23 mouse cellular contexts compared by ENCODE assay signal in the genomic region with DNA sequence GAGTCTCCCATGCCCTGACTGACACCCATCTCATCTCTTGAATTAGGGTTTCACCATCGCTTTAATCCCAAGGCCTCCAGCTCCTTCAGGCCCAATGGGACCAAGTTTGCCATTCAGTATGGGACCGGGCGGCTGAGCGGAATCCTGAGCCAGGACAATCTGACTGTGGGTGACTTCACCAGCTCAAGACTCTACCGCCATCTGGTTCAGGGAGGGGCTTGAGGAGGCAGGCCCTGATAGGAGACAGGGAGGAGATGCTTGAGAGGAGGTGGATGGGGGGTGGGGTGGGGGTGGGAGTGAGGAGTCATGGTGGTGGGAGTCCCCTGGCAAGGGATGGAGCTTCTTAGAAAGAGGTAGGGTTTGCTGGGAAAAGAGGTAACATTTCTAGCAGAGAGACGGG. TPM values are rescaled to one million over a fixed set of nuclear protein-coding genes. Genes with fewer than 3 reads are reported as not detected.
A peak's percentile ranks its signal among the peaks of the same experiment; 100 is the strongest.
DNase-seq lines count a peak whose midpoint lies in the region; ATAC-seq lines count a peak whose summit lies in the region.
"Had no signal": no experiment of that assay in that cellular context is flagged by ENCODE, and none has a peak within 500 bp of the region (broad histone marks: within the 10 kb centered on the region; RNA-seq: fewer than 3 reads in every experiment).

No protein-coding gene starts in this region.

- no peak overlapping the region for H3K9ac ChIP-seq in lung, embryonic 15.5 days
- H3K9ac ChIP-seq in lung, embryonic 16.5 days (ENCODE audit: low read length), result no peak overlapping the region
- no peak overlapping the region for H3K9ac ChIP-seq in midbrain, embryonic 11.5 days (ENCODE audit: low read length)
- no peak overlapping the region for H3K9ac ChIP-seq in midbrain, embryonic 16.5 days (ENCODE audit: low read depth, low read length)

- peaks cover 16% of the 10 kb centered on the region for H3K4me1 ChIP-seq in lung, embryonic 15.5 days
- peaks cover 7% of the 10 kb centered on the region for H3K4me1 ChIP-seq in lung, embryonic 16.5 days (replicated peaks; ENCODE audit: control insufficient read depth, insufficient read depth, low read length)
- no peaks in the 10 kb centered on the region for H3K4me1 ChIP-seq in midbrain, embryonic 11.5 days (ENCODE audit: control insufficient read depth, insufficient read depth, low read length)
- no peaks in the 10 kb centered on the region for H3K4me1 ChIP-seq in midbrain, embryonic 16.5 days (ENCODE audit: control insufficient read depth, insufficient read depth, low read length)

- H3K36me3 ChIP-seq in lung, embryonic 15.5 days, result no peaks in the 10 kb centered on the region
- no peaks in the 10 kb centered on the region for H3K36me3 ChIP-seq in lung, embryonic 16.5 days (ENCODE audit: control insufficient read depth, insufficient read depth, low read length)
- H3K36me3 ChIP-seq in midbrain, embryonic 11.5 days (ENCODE audit: control insufficient read depth, insufficient read depth, low read length), result no peaks in the 10 kb centered on the region
- no peaks in the 10 kb centered on the region for H3K36me3 ChIP-seq in midbrain, embryonic 16.5 days (ENCODE audit: control insufficient read depth, insufficient read depth, low read length)
- H3K36me3 ChIP-seq: G1E had no signal

- H3K9me3 ChIP-seq in lung, embryonic 15.5 days, result no peaks in the 10 kb centered on the region
- peaks cover 3% of the 10 kb centered on the region; the same call in 1 of the 2 replicates for H3K9me3 ChIP-seq in lung, embryonic 16.5 days (ENCODE audit: control insufficient read depth, low read length)
- H3K9me3 ChIP-seq in midbrain, embryonic 11.5 days (ENCODE audit: control insufficient read depth, low read length), result peaks cover 2% of the 10 kb centered on the region; the same call in 1 of the 2 replicates
- no peaks in the 10 kb centered on the region for H3K9me3 ChIP-seq in midbrain, embryonic 16.5 days (replicated peaks; ENCODE audit: control insufficient read depth, low read length, poor library complexity, severe bottlenecking)
- H3K9me3 ChIP-seq: G1E had no signal

- no peak overlapping the region for H3K4me2 ChIP-seq in lung, embryonic 15.5 days
- no peak overlapping the region for H3K4me2 ChIP-seq in lung, embryonic 16.5 days (ENCODE audit: low read depth, low read length)
- H3K4me2 ChIP-seq in midbrain, embryonic 11.5 days, result no peak overlapping the region
- H3K4me2 ChIP-seq in midbrain, embryonic 16.5 days (ENCODE audit: low read length), result no peak overlapping the region

- peaks cover 14% of the 10 kb centered on the region for H3K27me3 ChIP-seq in lung, embryonic 15.5 days
- peaks cover 5% of the 10 kb centered on the region; the same call in 1 of the 2 replicates for H3K27me3 ChIP-seq in lung, embryonic 16.5 days (ENCODE audit: control insufficient read depth, insufficient read depth, low read depth, low read length)
- no peaks in the 10 kb centered on the region for H3K27me3 ChIP-seq in midbrain, embryonic 11.5 days (ENCODE audit: control insufficient read depth, insufficient read depth, low read length)
- H3K27me3 ChIP-seq in midbrain, embryonic 16.5 days (ENCODE audit: control insufficient read depth, insufficient read depth, low read depth, low read length), result no peaks in the 10 kb centered on the region
- H3K27me3 ChIP-seq: CH12.LX had no signal

- no peak for ATAC-seq in lung, embryonic 15.5 days (ENCODE audit: borderline replicate concordance, extremely low read depth, low FRiP score, low TSS enrichment)
- no peak for ATAC-seq in lung, embryonic 16.5 days (ENCODE audit: low read depth)
- ATAC-seq in midbrain, embryonic 11.5 days (ENCODE audit: low FRiP score), result no peak
- no peak for ATAC-seq in midbrain, embryonic 16.5 days
- ATAC-seq: activated CD4-positive, CD25-positive, alpha-beta regulatory T cell, adult 4 months; CD4-positive, CD25-positive, alpha-beta regulatory T cell, adult 4 months; Patski had no signal

- H3K27ac ChIP-seq in lung, embryonic 15.5 days, result 0 out of 2 replicates have a peak overlapping the region, but pooled peaks have one; percentile 94
- 0 out of 2 replicates have a peak overlapping the region, but pooled peaks have one; percentile 86 for H3K27ac ChIP-seq in lung, embryonic 16.5 days (ENCODE audit: low read length)
- H3K27ac ChIP-seq in midbrain, embryonic 11.5 days (ENCODE audit: low read depth, low read length), result no peak overlapping the region
- H3K27ac ChIP-seq in midbrain, embryonic 16.5 days (ENCODE audit: low read length), result no peak overlapping the region

- peak; percentile 71 for DNase-seq in heart, adult 11 months
- DNase-seq in heart, adult 9 months (ENCODE audit: low spot score in 2 of 2), result no peak
- no peak for DNase-seq in lung, postnatal 36 days
- DNase-seq in lung, postnatal 25 days (ENCODE audit: low spot score), result no peak
- peak; percentile 57 for DNase-seq in midbrain, embryonic 11.5 days (ENCODE audit: low spot score, missing footprints)
- DNase-seq: adrenal gland, adult 2 months; adrenal gland, adult 8-10 months; adrenal gland, postnatal 10 days; adrenal gland, postnatal 14 days; adrenal gland, postnatal 25 days; adrenal gland, postnatal 36 days; B cell, adult 2 months; cerebellum, adult 11 months; cerebellum, adult 11-12 months had no signal

- H3K4me3 ChIP-seq in lung, embryonic 15.5 days, result no peak overlapping the region
- H3K4me3 ChIP-seq in lung, embryonic 16.5 days (ENCODE audit: low read length), result no peak overlapping the region
- H3K4me3 ChIP-seq in midbrain, embryonic 11.5 days (ENCODE audit: low read depth, low read length), result no peak overlapping the region
- no peak overlapping the region for H3K4me3 ChIP-seq in midbrain, embryonic 16.5 days (ENCODE audit: low read depth, low read length)

- 65% methylated on average over 6 of the region's 6 CpGs for WGBS in lung, embryonic 15.5 days
- 71% methylated on average over 6 of the region's 6 CpGs for WGBS in lung, embryonic 16.5 days
- WGBS in midbrain, embryonic 11.5 days, result 79% methylated on average over 6 of the region's 6 CpGs
- WGBS in midbrain, embryonic 16.5 days, result 85% methylated on average over 6 of the region's 6 CpGs

RNA-seq across cellular contexts. Expression of a gene that starts 8.8 kb away (rescaled TPM):
- 1.5 and 2.1 TPM in 2 replicates for polyA plus RNA-seq in lung, embryonic 15.5 days (2015; fragmentation: Nextera tagmentation; extraction: Ambion mirVana)
- polyA plus RNA-seq in lung, embryonic 16.5 days (2015; fragmentation: Nextera tagmentation; extraction: Ambion mirVana), result 1.5 and 2.1 TPM in 2 replicates
- 0.86 and 1.3 TPM in 2 replicates for polyA plus RNA-seq in midbrain, embryonic 11.5 days (2014; fragmentation: Nextera tagmentation; extraction: Ambion mirVana)
- 5.5 and 6.4 TPM in 2 replicates for polyA plus RNA-seq in midbrain, embryonic 16.5 days (2015; fragmentation: Nextera tagmentation; extraction: Ambion mirVana)
- polyA plus RNA-seq: activated CD4-positive, CD25-positive, alpha-beta regulatory T cell, adult 4 months; G1E had no signal

RNA-seq across cellular contexts. Expression of a gene that starts 9.5 kb away (rescaled TPM):
- polyA plus RNA-seq in lung, embryonic 15.5 days (2015; fragmentation: Nextera tagmentation; extraction: Ambion mirVana), result 30.9 and 42.2 TPM in 2 replicates
- 93.0 and 140 TPM in 2 replicates for polyA plus RNA-seq in lung, embryonic 16.5 days (2015; fragmentation: Nextera tagmentation; extraction: Ambion mirVana)
- 0.21 and 0.33 TPM in 2 replicates for polyA plus RNA-seq in midbrain, embryonic 11.5 days (2014; fragmentation: Nextera tagmentation; extraction: Ambion mirVana)
- polyA plus RNA-seq in midbrain, embryonic 16.5 days (2015; fragmentation: Nextera tagmentation; extraction: Ambion mirVana), result 0.77 and 1.9 TPM in 2 replicates
- polyA plus RNA-seq: C2C12 had no signal

RNA-seq across cellular contexts. Expression of a gene that starts 27.9 kb away (rescaled TPM):
- polyA plus RNA-seq in lung, embryonic 15.5 days (2015; fragmentation: Nextera tagmentation; extraction: Ambion mirVana), result 68.4 and 75.3 TPM in 2 replicates
- 86.2 and 87.0 TPM in 2 replicates for polyA plus RNA-seq in lung, embryonic 16.5 days (2015; fragmentation: Nextera tagmentation; extraction: Ambion mirVana)
- 63.8 and 69.6 TPM in 2 replicates for polyA plus RNA-seq in midbrain, embryonic 11.5 days (2014; fragmentation: Nextera tagmentation; extraction: Ambion mirVana)
- polyA plus RNA-seq in midbrain, embryonic 16.5 days (2015; fragmentation: Nextera tagmentation; extraction: Ambion mirVana), result 54.1 and 58.1 TPM in 2 replicates

RNA-seq across cellular contexts. Expression of a gene that starts 33.0 kb away (rescaled TPM):
- polyA plus RNA-seq in lung, embryonic 15.5 days (2015; fragmentation: Nextera tagmentation; extraction: Ambion mirVana), result 108 and 112 TPM in 2 replicates
- 100 and 109 TPM in 2 replicates for polyA plus RNA-seq in lung, embryonic 16.5 days (2015; fragmentation: Nextera tagmentation; extraction: Ambion mirVana)
- polyA plus RNA-seq in midbrain, embryonic 11.5 days (2014; fragmentation: Nextera tagmentation; extraction: Ambion mirVana), result 51.8 and 58.5 TPM in 2 replicates
- polyA plus RNA-seq in midbrain, embryonic 16.5 days (2015; fragmentation: Nextera tagmentation; extraction: Ambion mirVana), result 19.4 and 20.1 TPM in 2 replicates

RNA-seq across cellular contexts. Expression of a gene that starts 49.8 kb away (rescaled TPM):
- polyA plus RNA-seq in lung, embryonic 15.5 days (2015; fragmentation: Nextera tagmentation; extraction: Ambion mirVana), result 0.77 and 2.0 TPM in 2 replicates
- 0.33 and 1.1 TPM in 2 replicates for polyA plus RNA-seq in lung, embryonic 16.5 days (2015; fragmentation: Nextera tagmentation; extraction: Ambion mirVana)
- polyA plus RNA-seq in midbrain, embryonic 11.5 days (2014; fragmentation: Nextera tagmentation; extraction: Ambion mirVana), result 0.07 TPM in 1 of 2 replicates, not detected in the other
- polyA plus RNA-seq in midbrain, embryonic 16.5 days (2015; fragmentation: Nextera tagmentation; extraction: Ambion mirVana), result not detected in 2 replicates
- polyA plus RNA-seq: G1E had no signal

Comparison
In these comparisons a context has a peak if more than half of its experiments do, and no peak if none do; other contexts are left out.
1. DNase-seq: peak in heart, adult 11 months (single experiment) and midbrain, embryonic 11.5 days (single experiment); none in heart, adult 9 months (0 of 2), lung, postnatal 36 days (single experiment) and lung, postnatal 25 days (single experiment).
2. H3K27ac ChIP-seq: peak in lung, embryonic 15.5 days (single experiment) and lung, embryonic 16.5 days (single experiment); none in midbrain, embryonic 11.5 days (single experiment) and midbrain, embryonic 16.5 days (single experiment).
3. RNA of a gene that starts 9.5 kb away (polyA plus RNA-seq): 93.0 to 140 TPM in lung, embryonic 16.5 days and 30.9 to 42.2 TPM in lung, embryonic 15.5 days; 0.77 to 1.9 TPM in midbrain, embryonic 16.5 days and 0.21 to 0.33 TPM in midbrain, embryonic 11.5 days; every median in the first group is over 10 times any median in the second.